Mouse (Mus musculus) lung, adult 18-20 months (tissue): ENCODE measurements around the gene Serpina12.

Experiments
- DNase-seq, 2 experiments: peaks; one replicate each; pipeline ENCODE4 v3.0.0; 2022; ENCODE audit warnings: mixed read lengths in 2 of 2

Serpina12 gene

DNA sequence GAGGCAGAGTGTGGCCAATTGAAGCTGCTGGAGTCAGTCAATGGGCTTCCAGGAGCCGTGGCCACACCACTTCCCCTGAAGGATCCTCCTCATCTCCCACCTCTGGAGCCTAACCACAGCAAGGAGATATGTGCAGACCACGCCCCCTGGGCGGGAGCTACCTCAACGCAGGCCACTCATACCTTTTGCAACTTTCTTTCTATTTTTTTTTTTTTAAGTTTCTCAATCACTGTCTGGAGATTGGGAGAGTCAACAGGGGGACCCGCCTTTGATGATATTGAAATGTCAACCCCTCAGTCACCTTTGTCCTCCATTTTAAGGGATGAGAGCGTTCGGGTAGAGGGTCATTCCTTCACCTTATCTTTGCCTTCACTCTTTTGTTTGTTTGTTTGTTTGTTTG is at the start of gene Serpina12:
Gene Serpina12, minus strand, starts transcription at position 101 of the 400 bp plus-strand sequence.
- DNase-seq = no peak

DNA sequence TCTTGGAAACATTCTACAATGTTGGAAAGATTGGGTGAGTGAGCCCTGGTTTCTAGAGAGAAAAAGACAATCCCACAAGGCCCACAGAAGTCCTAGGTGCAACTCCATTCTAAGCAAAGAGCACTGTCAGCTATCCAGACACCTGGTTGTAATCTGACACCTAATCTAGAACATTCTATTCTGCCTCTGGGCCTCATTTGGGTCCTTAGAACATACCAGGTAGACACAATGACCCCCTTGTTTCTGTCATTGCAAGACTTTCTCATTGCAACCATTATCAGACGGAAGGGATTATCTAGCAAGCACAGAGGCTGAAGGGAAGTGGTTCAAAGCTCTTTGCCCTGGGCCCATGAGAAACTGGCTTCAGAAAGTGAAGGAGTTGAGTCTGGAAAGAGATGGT is 47.1 kb upstream of the Serpina12 start:
- no peak for DNase-seq

DNA sequence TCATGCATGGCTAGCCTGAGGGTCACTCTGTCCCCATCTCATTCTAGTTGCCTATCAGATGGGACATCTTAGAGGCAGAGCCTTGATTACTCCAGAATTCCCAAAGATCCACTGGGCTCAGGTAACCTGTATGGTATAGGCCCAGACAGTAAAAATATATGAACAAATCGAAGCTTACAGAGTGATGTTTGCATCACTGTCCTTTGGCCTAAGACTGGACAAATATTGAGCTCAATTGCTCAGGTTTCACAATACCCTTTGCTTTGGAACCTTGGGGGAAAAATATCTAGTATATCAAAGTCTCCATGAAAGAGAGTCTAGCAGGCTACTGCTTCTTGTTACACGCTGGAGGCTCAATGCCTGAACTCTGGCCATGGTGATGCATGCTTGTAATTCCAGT is 45.9 kb upstream of the Serpina12 start:
- no peak for DNase-seq

DNA sequence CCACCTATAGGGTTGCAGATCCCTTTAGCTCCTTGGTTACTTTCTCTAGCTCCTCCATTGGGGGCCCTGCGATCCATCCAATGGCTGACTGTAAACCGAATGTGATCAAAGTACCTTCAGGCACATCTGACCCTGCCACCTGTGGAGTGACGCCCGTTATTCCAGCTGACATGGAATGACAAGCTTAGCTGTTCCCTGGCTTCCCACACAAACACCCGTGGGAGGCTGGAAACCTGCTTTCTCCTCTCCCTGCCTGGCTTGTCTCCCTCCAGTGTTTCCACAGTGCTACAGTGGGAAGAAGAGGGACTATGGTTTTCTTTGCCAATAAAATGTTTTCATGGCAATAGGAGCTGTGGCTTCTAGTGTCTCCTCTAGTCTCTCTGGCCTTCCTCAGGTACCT is 28.0 kb upstream of the Serpina12 start:
- DNase-seq = no peak

DNA sequence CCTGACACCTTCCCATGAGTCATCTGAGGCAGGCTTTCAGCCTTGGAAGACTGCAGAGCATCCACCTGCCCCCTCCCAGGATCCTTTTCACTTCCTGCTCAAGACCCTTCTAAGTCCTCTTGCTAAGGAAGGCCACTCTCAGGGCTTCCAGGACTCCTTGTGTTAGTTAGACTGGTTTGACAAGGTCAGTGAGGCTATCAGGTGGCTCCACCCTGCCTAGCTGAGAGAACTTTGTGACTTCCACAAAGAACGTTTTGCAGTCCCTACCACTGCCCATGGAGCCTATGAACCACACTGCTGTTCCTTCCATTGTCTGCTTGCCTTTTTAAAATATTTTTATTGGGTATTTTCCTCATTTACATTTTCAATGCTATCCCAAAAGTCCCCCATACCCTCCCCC is 27.5 kb upstream of the Serpina12 start:
- DNase-seq = no peak

DNA sequence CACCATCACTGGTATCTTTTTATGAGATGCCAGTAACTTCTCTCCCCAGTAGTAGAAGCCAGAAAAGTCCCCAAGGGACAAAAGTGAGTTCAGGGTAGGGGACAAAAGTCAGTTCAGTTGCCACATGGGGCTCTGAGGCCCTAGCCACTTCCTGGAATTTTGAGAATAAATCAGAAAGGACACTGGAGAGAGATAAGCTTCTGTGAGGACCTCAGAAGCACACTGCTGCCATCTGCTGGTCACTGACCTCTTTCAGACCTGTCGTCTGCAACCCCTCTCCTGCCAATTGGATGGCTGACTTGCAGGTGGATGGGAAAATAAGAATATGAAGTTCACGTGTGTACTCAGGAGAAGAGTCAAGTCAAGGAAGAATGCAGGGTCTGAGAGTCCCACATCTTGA is 25.4 kb upstream of the Serpina12 start:
- DNase-seq = peak; percentile 52 to 63

DNA sequence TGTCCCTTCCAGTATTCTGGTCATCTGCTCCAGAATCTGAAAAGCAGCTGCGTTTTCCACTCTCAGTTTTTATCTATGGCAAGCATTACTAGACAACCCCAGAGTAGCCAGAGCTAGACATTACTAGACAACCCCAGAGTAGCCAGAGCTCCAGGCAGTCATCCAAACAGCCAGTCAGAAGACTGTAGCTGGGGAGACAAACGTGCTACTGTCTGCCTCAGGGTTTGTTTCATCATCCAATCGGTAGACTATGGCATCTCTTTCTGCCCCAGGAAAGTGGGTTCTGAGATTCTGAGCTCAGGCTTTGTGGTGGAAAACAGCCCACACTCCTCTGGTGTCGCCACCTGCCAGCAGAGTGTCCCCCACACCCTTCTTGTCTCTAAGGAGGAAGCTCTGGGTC is 23.3 kb upstream of the Serpina12 start:
- peak; percentile 24 to 26 for DNase-seq

DNA sequence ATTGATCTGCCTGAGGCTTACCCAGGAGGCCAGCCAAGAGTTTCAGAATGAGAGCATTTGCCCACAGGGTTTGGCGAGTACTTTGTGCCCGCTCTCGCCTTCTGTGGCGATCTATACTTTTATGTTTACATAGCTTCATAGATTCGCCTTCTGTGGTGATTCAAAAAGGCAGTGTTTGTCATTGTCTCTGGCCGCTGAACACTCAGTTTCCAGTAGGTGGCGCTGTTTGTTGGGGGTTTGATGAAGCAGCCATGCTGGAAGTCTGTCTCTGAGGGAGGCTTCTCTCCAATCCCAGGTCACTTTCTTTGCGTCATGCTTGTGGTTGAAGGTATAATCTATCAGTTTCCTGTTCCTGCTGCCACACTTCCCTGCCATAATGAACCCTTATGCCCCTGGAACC is 22.0 kb upstream of the Serpina12 start:
- DNase-seq = peak; percentile 49 to 54

DNA sequence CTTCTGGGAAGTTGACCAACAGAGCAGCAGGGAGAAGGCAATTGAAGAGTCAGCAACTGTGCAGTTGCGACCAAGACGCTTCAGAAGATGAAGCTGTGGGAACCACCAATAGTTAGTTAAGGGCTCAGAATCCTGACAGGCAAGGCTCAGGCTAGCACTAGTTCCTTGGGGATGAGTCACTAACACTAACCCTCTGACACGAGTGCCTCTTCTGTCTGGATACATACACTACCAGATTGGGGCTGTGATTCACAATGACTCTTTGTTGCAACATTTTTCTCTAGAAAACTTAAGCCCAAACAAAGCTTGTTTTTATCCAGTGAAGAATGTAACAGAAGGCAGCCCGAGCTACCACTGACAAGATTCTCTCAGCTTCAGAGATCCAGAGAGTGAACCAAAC is 20.8 kb upstream of the Serpina12 start:
- no peak for DNase-seq

DNA sequence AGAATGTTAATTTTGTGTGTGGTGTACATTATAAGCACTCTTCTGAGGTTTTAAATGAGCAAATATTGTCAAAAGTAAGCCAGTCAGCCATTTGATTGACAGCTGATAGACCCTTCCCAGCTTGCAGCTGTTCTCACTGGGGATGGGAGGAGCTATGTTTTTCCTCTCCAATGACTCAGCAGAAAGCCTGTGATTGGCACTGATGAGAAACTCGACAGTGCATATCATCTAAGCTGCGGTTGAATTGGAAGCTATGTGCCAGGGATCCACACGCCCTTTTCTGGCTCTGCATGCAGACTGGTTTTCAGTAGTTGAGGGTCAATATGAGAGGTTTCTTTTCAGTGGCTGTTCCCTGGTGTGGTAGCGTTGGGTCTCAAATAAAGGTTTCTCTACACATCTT is 20.3 kb upstream of the Serpina12 start:
- no peak for DNase-seq

DNA sequence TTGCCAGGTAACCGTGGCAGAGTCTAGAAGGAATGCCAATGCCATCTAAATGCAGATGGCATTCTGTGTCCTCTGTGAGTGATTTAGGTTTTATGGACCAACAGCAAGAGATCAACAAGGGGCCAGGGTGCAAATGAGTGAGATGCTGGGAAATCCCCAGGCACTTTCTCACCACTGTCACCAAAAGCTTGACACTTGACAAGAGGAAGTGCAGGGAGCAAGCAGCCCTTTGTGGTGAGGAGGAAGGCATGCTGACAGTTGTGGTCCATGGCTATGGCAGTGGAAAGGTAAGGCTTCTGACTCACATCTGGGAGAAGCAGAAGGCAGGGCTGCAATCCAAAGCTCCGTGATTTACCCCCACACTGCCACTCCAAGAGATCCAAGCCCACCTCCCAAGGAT is 17.6 kb upstream of the Serpina12 start:
- no peak for DNase-seq

DNA sequence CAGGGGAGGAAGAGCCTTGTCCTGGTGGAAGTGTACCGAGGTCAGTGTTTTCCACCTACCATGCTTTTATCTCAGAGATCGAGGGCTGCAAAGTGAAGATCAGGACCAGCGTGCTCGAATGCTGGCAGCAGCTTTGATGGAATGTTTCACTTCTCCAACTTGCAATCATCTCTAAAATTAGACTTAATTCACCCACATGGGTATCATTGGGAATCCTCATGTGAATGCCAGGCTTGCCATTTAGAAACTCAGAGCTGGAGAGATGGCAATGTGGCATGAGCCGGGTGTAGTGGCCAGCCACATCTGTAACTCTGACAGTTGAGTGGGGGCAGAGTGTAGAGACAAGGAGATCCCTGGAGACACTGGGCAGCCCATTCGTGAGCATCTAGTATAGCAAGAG is 15.9 kb upstream of the Serpina12 start:
- DNase-seq = no peak

DNA sequence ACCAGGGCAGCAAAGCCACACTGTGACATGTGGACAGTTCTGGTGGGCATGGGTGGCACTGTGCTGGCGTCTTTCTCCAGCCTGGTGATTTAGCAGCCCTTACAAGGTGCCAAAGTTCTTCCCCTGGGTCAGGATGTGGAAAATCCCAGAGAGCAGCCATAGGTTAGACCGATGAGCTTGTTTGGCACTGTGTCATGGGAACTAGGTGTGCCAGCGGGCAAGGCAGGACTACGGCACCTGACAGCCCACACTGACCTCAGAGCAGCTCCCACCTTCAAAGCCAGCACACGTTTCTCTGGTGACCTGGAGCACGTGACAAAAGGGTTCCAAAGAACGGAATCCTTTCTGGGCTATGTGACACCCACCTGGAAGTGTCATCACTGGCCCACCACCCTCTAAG is 13.3 kb upstream of the Serpina12 start:
- no peak for DNase-seq

DNA sequence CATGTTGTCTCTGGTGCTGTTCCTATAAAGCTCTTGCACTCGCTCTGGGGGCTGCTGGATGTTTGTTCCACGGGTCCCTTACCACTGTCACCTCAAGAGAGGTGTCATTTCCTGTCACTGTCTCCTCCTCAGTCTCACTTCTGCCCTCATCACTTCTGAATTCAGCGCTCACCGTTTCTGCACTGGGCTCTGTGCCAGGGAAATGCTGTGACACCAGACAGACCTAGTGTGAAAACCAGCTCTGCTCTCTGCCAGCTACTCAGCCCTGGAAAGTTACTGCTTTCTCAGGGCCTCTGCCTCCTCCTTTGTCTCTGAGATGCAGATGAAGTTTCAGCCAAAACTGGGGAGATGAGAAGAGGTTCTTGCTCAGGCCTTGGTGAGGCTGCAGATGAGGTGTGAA is 12.8 kb upstream of the Serpina12 start:
- DNase-seq = peak in 1 of 2 experiments; percentile 11

DNA sequence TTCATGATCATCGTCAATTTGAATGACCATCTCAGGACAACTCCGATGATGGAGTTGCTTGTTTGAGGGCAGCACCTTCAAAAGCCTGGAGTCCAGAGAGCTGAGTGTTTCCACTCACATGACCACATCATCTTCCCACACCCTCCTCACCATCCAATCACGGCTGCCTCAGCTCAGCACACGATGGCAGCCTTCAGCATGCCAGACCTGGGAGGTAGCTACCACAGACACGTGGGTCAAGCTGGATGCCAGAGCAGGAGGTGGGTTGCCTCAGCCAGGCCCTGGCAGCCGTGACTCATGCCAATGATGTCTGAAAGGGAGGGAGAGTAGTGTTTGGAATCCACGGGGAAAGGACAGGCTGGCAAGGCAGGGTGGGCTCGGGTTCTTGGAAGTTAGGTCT is 11.5 kb upstream of the Serpina12 start:
- DNase-seq = peak; percentile 29 to 32

DNA sequence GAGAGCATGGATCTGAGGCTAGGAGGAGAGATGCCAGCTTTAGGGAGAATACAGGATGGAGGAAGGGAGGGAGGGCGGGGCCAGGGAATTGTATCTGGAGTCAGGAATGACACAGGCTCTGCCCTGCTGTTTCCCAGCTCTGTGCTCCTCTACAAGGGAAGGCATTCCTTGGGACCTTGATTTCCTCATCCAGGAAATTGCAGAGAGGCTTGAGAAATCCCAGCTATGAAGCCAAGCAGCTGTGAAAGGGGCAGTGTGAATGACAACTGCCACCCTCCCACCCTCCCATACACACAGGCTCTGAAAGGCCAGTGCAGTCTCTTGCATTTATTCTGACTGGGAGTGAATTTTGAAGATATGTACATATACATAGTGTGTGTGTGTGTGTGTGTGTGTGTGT is 9.8 kb upstream of the Serpina12 start:
- peak in 1 of 2 experiments; percentile 32 for DNase-seq

DNA sequence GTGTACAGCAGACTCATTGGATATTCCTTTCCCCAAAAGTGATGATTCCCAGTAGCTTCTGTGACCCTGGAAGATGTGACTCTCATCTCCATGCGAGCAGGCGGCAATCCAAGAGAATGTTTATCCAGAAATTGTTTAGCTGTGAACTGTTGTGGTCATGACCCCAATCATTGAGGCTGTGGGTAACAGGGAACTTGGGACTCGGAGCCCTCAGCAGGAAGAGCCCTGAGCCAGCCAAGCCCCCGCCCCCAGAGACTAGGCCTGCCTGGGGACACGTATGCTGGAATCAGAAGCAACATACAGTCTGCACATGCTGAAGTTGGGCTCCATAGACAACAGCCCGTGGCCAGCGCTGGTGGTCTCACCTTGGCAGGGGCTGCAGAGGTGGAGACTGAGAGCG is 1.5 kb upstream of the Serpina12 start:
- DNase-seq = no peak

DNA sequence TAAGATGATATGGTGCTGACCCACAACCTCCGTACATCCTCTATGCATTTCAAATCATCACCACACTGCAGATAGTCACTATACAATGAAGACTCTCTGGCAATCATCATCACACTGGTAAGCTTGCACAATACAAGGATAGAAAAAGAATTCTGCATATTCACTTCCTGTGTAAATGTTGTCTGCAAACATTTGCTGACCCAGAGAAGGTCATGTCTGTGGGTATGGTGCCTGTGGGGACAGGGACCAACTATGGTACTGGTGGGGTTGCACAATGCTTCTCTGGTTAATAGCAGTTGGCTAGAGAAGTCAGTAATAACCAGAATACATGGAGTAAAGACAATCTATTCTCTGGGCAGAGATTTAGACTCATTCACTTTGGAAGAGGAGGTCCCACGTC is 1.5 kb downstream of the Serpina12 start:
- DNase-seq = no peak

DNA sequence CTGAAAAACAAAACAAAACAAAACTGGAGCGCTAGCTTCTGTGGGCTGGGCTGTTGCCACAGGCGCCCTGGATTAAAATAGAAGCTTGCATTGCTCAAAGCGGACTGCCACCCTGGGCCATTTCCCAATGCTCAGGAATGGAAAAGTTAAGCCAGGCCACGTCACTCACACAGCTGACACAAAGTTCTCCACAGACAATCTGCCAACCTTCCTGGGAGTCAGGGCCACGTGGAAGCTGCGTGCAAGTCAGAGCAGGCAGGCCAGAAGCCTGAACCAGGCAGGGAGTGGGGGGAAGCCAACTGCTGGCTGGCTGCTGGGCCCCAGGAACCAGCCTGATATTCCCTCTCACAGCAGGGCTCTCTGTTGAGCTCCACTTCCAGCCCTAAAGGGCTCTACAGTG is 2.8 kb downstream of the Serpina12 start:
- peak; percentile 61 to 74 for DNase-seq

DNA sequence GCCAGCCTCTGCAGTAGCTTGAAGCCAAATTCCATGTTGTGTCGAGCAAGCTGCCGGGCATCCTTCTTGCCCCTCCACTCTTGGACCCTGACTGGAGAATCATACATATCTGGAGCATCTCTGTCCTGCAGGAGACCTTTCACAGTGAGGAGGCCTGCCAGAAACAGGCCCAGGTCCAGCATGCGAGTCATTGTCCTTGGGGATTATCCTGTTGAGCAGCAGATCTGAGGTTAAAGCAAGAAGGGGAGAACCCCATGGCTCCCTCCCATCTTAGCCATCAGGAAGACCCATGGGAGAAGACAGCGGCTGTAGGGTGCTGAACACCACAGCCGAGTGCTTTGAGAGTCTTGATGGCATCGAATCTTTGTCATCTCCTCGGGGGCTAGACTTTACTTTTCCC is 6.1 kb downstream of the Serpina12 start:
- DNase-seq = no peak

DNA sequence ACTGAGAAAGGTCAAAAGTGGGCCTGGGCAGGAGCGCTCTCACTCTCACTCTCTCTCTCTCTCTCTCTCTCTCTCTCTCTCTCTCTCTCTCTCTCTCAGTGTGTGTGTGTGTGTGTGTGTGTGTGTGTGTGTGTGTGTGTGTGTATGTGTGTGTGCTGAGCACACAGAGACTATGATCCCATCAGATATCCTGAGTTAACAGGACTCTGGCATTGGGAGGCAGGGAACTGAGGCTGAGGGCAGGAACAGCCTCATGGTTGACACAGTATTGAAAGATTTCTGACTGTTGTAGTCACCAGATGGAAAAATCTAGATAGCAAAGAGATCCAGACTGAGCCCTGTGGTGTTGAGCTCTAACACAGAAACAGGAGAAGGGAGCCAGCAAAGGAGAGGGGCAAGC is 10.5 kb downstream of the Serpina12 start:
- no peak for DNase-seq

DNA sequence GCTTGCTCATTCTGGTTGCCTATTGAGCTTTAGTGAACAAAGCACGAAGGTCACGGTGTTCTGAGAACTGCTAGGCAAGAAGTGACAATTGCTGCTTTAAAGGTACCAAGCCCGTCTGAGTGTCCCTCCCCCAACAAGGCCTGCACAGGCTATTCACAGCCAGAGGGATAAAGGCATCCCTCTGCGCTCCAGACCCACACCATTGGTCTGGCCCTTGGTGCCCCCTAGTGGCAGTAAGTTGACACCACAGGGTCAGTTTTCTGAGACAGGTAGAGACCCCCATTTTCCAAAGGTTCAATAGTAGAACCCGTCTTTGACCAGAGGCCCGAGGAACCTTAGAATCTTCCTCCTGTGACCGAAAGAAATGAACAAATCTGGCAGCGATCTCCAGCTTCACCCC is 14.3 kb downstream of the Serpina12 start:
- DNase-seq = peak; percentile 25 to 27

DNA sequence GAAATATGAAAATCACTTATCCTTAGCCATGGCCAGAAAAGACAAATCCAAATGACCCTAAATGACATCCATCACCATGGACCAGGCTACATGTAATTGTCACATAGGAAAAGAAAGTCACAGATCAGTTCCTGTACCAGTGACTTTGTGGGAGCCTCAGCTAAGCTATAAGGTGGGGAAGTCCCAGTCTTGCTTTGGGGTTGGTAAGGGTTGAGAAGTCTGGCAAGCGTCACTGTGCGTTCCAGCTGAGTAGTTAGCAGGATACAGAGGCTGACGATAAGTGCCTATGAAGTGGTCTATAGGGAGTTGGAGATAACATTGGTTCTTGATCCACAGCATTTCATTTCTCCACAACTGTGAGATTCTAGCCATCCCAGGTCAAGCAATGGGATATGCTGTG is 29.0 kb downstream of the Serpina12 start:
- no peak for DNase-seq

DNA sequence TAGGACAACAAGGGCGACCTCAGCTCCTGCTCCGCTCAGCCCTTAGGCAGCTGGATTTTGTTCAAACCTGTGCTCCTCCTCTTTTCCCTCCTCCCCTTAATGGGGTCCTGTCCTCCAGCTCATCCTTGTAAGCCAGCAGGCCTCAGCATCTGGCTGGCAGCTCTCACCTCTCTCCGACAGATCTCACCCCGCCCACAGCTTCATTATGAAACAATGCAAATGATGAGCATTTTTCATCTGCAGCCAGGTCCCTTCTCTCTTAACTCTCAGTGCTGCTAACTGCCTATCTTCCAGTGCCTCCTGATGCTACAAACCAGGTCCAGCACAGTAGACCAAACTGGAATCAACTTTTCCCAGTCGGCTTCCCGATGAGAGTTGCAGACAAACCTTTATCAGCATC is 30.6 kb downstream of the Serpina12 start, which contains the start of gene Serpina9:
Gene Serpina9, minus strand, starts transcription at position 136 of the 400 bp plus-strand sequence.
- DNase-seq = no peak

DNA sequence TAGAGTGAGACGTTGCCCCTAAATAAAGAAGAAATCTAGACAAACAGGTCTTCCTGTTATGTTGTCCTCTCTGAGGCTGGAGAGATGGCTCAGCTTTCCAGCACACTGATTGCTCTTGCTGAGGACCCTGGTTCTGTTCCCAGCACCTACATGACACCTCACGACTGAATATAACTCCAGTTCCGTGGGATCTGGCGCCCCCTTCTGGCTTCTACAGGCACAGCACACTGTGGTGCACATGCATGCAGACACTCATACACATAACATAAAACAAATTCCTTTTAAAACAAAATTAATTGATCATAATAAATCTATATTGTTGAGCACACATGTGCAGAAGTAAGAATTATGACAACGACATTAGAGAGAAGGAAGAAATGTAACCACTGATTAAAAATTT is 39.6 kb downstream of the Serpina12 start:
- DNase-seq = no peak

DNA sequence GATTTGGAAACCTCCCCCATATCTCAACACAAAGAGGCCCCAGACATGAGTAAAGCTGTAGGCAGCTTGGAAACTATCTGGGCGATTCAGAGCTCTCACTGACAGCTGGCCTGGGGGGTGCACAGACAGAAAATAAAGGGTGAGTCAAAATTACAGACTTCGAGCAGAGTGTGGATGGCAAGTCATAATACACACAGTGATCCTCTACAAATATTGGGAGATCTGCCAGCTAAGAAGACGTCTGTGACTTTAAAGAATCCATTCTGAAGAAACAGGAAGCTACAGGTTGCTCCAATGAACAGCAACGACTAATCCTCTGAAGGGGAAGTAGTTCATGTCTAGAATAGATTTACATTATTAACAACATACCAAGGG is 41.0 kb downstream of the Serpina12 start:
- DNase-seq = no peak
